Mouse (Mus musculus): Measurements from ENCODE around the gene Usp40. TPM values are rescaled to one million over a fixed set of nuclear protein-coding genes. Genes with fewer than 3 reads are reported as not detected.

The Usp40 gene
- polyA plus RNA-seq, 1 experiment from 2014 or later, result 17.9 TPM

DNA sequence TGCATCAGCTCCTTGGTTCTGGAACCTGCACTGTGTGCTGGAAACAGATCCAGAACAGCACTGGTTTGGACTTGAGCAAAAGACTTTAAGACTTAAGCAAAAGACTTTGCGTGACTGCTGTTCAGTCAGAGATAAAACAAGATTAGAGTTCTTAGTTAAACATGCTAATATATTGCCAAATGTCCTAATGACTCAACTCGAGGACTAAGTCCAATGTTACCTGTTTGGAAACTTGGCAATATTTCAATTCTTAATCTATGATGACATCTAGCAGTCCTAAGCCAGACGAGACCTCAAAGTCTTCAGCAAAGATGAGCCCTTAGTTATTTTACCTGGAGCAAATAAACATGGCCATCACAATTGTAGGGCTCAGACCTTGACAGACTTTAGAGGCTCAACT, 5.4 kb upstream of the Usp40 start:
- WGBS, result 72% methylated on average over 3 of the region's 3 CpGs
- Histone ChIP-seq H3K27ac (ENCODE audit: low read depth, low read length) (no peak overlapping the region), H3K36me3 (ENCODE audit: control insufficient read depth, insufficient read depth, low read length) (no peaks in the 10 kb centered on the region), H3K27me3 (replicated peaks; ENCODE audit: control insufficient read depth, insufficient read depth, low read length) (no peaks in the 10 kb centered on the region), H3K4me3 (ENCODE audit: low read depth, low read length) (no peak overlapping the region), H3K4me2 (no peak overlapping the region), H3K9me3 (ENCODE audit: control insufficient read depth, low read length) (no peaks in the 10 kb centered on the region), H3K9ac (ENCODE audit: low read depth, low read length) (no peak overlapping the region), H3K4me1 (replicated peaks; ENCODE audit: control insufficient read depth, insufficient read depth, low read length) (no peaks in the 10 kb centered on the region)
- no peak for ATAC-seq (replicated peaks; ENCODE audit: low FRiP score)
- no peak for DNase-seq (ENCODE audit: low spot score)

DNA sequence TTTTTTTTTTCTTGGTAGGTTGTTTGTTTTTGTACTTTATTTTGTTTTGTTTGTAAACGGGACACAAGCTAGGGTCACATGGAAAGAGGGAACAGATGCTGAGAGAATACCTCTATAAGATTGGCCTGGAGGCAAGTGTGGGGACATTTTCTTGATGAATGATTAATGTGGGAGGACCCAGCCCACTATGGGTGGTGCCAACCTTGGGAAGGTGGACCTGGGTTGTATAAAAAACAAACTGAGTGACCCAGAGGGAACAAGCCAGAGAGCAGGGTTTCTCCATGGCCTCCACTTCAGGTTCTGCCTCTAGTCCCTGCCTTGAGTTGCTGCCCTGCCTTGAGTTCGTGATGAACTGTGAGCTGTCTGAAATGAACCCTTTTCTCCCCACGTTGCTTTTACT, 1.2 kb upstream of the Usp40 start:
- no peak overlapping the region for H3K9ac ChIP-seq (ENCODE audit: low read depth, low read length)
- H3K36me3 ChIP-seq (ENCODE audit: control insufficient read depth, insufficient read depth, low read length), result no peaks in the 10 kb centered on the region
- 58% methylated on average over 3 of the region's 3 CpGs for WGBS
- H3K4me3 ChIP-seq (ENCODE audit: low read depth, low read length), result no peak overlapping the region
- ATAC-seq (replicated peaks; ENCODE audit: low FRiP score) (no peak), DNase-seq (ENCODE audit: low spot score) (no peak)
- no peaks in the 10 kb centered on the region for H3K27me3 ChIP-seq (replicated peaks; ENCODE audit: control insufficient read depth, insufficient read depth, low read length)
- H3K4me1 ChIP-seq (replicated peaks; ENCODE audit: control insufficient read depth, insufficient read depth, low read length), result no peaks in the 10 kb centered on the region
- H3K4me2 ChIP-seq, result no peak overlapping the region
- no peaks in the 10 kb centered on the region for H3K9me3 ChIP-seq (ENCODE audit: control insufficient read depth, low read length)
- no peak overlapping the region for H3K27ac ChIP-seq (ENCODE audit: low read depth, low read length)

DNA sequence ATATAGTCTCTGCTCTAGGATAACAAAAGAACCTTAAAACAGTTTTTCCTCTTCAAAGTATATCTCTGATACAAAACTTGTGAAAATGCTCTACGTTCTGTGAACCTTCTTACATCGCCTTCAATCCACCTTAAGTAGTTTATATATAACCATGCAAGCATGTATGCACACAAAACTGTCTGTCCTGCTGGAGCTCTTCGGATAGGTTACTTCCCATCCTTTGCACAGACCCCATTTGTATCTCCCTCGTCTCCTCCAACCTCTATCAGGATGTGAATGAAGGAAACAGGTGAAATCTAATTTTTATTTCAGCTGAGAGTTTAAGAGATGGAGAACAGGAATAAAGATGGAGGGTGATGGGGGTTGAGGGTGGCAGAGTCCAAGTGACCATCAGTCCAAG, 384 bp upstream of the Usp40 start:
- 46% methylated on average over 4 of the region's 4 CpGs for WGBS
- no peak for DNase-seq (ENCODE audit: low spot score)
- no peaks in the 10 kb centered on the region for H3K36me3 ChIP-seq (ENCODE audit: control insufficient read depth, insufficient read depth, low read length)
- H3K27ac ChIP-seq (ENCODE audit: low read depth, low read length), result no peak overlapping the region
- no peak for ATAC-seq (replicated peaks; ENCODE audit: low FRiP score)
- H3K4me2 ChIP-seq, result peak overlapping the region; percentile 74
- H3K9ac ChIP-seq (ENCODE audit: low read depth, low read length), result peak overlapping the region; percentile 76; the same call in 1 of the 2 replicates
- H3K4me1 ChIP-seq (replicated peaks; ENCODE audit: control insufficient read depth, insufficient read depth, low read length), result no peaks in the 10 kb centered on the region
- H3K27me3 ChIP-seq (replicated peaks; ENCODE audit: control insufficient read depth, insufficient read depth, low read length), result no peaks in the 10 kb centered on the region
- peak overlapping the region; percentile 74 for H3K4me3 ChIP-seq (ENCODE audit: low read depth, low read length)
- H3K9me3 ChIP-seq (ENCODE audit: control insufficient read depth, low read length), result no peaks in the 10 kb centered on the region

DNA sequence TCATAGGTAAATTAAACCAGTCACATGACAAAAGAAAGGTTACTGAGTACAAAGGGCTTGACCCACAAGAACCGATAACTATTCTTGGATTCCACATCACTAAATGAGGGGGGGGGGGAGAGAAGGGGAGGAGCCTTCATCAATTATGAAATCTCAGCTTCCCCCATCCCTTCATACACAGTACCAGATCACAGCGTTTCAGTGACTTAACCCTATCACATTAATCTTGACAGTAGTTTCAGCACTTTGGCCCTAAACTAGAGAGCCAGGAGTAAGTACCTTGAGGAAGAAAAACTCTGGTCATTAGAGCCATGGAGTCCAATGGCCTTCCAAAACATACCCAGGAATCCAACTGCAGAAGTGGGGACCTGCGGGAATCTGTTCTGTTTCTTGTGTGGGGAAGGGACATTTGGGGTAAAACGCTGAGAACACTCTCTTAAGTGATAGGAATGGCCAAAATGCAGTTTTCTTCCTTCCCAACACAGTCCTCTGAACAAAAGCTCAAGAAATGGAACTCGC, 600 bp downstream of the Usp40 start:
- H3K36me3 ChIP-seq (ENCODE audit: control insufficient read depth, insufficient read depth, low read length), result no peaks in the 10 kb centered on the region
- peak overlapping the region; percentile 74 for H3K4me2 ChIP-seq
- H3K9ac ChIP-seq (ENCODE audit: low read depth, low read length), result peak overlapping the region; percentile 76
- no peak for DNase-seq (ENCODE audit: low spot score)
- no peaks in the 10 kb centered on the region for H3K9me3 ChIP-seq (ENCODE audit: control insufficient read depth, low read length)
- peak overlapping the region; percentile 74 for H3K4me3 ChIP-seq (ENCODE audit: low read depth, low read length)
- H3K4me1 ChIP-seq (replicated peaks; ENCODE audit: control insufficient read depth, insufficient read depth, low read length), result no peaks in the 10 kb centered on the region
- H3K27me3 ChIP-seq (replicated peaks; ENCODE audit: control insufficient read depth, insufficient read depth, low read length), result no peaks in the 10 kb centered on the region
- peak; percentile 48; the same call in 1 of the 2 replicates for ATAC-seq (replicated peaks; ENCODE audit: low FRiP score)
- H3K27ac ChIP-seq (ENCODE audit: low read depth, low read length), result peak overlapping the region; percentile 40
- WGBS, result 11% methylated on average over 5 of the region's 5 CpGs

DNA sequence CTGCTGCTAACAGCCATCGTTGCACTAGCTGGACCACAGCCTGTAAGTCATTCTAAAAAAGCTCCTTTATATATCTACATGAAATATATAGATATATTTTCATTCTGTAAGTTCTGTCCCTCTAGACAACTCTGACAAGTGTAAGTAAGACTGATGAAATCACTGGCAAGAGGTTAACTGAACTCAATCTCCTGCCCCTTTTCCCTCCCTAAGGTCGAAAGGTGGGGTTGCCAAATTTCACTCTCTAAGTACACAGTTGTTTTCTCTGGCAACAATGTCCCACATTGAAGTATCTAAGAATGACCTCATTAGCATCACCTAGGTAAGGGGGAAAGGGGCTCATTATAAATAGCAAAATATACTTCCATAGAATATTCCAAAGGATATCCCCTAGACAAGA, 15.6 kb downstream of the Usp40 start:
- 88% methylated on average over 2 of the region's 2 CpGs for WGBS
- no peak overlapping the region for H3K9ac ChIP-seq (ENCODE audit: low read depth, low read length)
- ATAC-seq (replicated peaks; ENCODE audit: low FRiP score) (no peak), DNase-seq (ENCODE audit: low spot score) (no peak)
- no peaks in the 10 kb centered on the region for H3K9me3 ChIP-seq (ENCODE audit: control insufficient read depth, low read length)
- no peaks in the 10 kb centered on the region for H3K4me1 ChIP-seq (replicated peaks; ENCODE audit: control insufficient read depth, insufficient read depth, low read length)
- H3K27me3 ChIP-seq (replicated peaks; ENCODE audit: control insufficient read depth, insufficient read depth, low read length), result no peaks in the 10 kb centered on the region
- peaks cover 28% of the 10 kb centered on the region for H3K36me3 ChIP-seq (ENCODE audit: control insufficient read depth, insufficient read depth, low read length)
- no peak overlapping the region for H3K4me2 ChIP-seq
- no peak overlapping the region for H3K4me3 ChIP-seq (ENCODE audit: low read depth, low read length)
- H3K27ac ChIP-seq (ENCODE audit: low read depth, low read length), result no peak overlapping the region

DNA sequence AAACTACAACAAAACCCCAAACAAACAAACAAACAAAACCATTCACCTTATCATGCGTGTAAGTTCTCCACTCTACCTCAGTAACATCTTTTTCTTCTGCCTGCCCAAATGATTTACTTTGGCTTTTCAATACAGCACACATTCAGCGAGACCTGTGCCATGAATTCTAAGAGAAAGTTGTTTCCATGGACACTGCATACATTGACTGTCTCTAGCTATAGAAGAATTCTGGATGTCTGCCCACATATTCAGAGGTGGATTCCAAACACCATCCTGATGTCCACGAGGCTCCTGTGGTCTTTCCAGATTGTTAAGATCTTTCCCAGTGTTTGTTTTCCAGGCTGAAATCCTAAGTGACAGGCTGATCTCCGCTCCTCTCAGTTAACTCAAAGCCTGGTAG, 26.1 kb downstream of the Usp40 start:
- no peak overlapping the region for H3K4me3 ChIP-seq (ENCODE audit: low read depth, low read length)
- H3K9me3 ChIP-seq (ENCODE audit: control insufficient read depth, low read length), result no peaks in the 10 kb centered on the region
- no peak overlapping the region for H3K4me2 ChIP-seq
- WGBS, result 87% methylated on average over 4 of the region's 4 CpGs
- no peaks in the 10 kb centered on the region for H3K4me1 ChIP-seq (replicated peaks; ENCODE audit: control insufficient read depth, insufficient read depth, low read length)
- DNase-seq (ENCODE audit: low spot score) (no peak), ATAC-seq (replicated peaks; ENCODE audit: low FRiP score) (no peak)
- H3K9ac ChIP-seq (ENCODE audit: low read depth, low read length), result no peak overlapping the region
- no peak overlapping the region for H3K27ac ChIP-seq (ENCODE audit: low read depth, low read length)
- no peaks in the 10 kb centered on the region for H3K27me3 ChIP-seq (replicated peaks; ENCODE audit: control insufficient read depth, insufficient read depth, low read length)
- H3K36me3 ChIP-seq (ENCODE audit: control insufficient read depth, insufficient read depth, low read length), result peaks cover 29% of the 10 kb centered on the region

DNA sequence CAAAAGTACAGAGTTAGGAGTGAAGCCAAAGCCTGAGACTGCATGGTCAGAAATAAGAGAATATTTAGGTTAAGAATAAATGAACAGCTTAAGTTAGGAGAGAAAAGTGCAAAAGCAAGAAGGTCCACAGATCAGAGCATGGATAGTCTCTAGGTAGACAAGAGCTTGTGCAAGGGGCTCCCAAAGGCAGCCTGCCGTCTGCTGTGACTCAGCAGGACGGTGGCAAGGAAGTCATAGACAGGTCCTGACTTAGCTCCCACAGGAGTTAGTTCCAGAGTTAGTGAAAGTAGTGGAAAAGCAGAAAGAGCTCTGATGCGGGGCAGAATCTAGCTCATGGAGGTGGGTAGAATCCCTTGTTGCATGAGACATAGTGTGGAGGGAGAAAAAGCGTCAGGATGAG, 38.0 kb downstream of the Usp40 start:
- WGBS, result 70% methylated on average over 4 of the region's 4 CpGs
- H3K9ac ChIP-seq (ENCODE audit: low read depth, low read length), result no peak overlapping the region
- H3K4me2 ChIP-seq, result no peak overlapping the region
- no peak for ATAC-seq (replicated peaks; ENCODE audit: low FRiP score)
- H3K4me3 ChIP-seq (ENCODE audit: low read depth, low read length), result no peak overlapping the region
- H3K27me3 ChIP-seq (replicated peaks; ENCODE audit: control insufficient read depth, insufficient read depth, low read length), result no peaks in the 10 kb centered on the region
- H3K27ac ChIP-seq (ENCODE audit: low read depth, low read length), result no peak overlapping the region
- H3K9me3 ChIP-seq (ENCODE audit: control insufficient read depth, low read length), result no peaks in the 10 kb centered on the region
- no peak for DNase-seq (ENCODE audit: low spot score)
- H3K4me1 ChIP-seq (replicated peaks; ENCODE audit: control insufficient read depth, insufficient read depth, low read length), result 0 out of 2 replicates have a peak, but pooled peaks cover 3% of the 10 kb centered on the region
- peaks cover 4% of the 10 kb centered on the region; the same call in 1 of the 2 replicates for H3K36me3 ChIP-seq (ENCODE audit: control insufficient read depth, insufficient read depth, low read length)

DNA sequence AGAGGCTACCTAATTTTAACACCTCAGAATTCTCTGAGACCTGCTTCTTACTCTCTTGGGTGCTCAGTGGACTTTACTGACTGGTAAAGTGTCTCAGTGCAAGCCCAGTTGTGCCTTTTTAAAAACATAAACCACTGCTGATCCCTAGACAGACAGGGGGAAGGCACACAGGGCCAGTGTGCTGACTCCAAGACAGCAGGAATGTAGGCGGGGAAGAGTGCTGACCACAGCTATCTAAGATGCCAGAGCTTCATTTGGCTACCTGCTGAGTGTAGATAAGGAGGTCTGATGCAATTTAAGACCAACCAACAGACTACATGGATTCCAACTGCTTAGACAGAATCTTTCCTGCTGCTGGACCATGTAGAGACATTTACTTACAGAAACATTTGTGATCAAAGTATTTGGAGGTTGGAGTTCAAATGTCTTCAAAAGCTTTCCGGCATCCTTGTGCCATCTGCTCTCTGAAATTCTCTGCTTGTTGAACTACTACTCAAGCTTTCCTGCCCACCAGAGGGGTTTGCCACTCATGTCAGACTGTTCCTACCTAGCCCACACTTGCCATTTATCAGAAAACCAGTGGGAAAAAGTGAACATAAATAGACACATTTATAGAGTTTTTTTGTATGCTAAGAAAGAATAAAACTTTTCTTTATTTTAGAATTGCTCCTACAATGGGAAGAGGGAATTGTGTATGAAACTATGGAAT, 46.7 kb downstream of the Usp40 start:
- Histone ChIP-seq H3K9me3 (ENCODE audit: control insufficient read depth, low read length) (no peaks in the 10 kb centered on the region), H3K4me2 (peak overlapping the region; percentile 52), H3K27ac (ENCODE audit: low read depth, low read length) (peak overlapping the region; percentile 96), H3K4me3 (ENCODE audit: low read depth, low read length) (no peak overlapping the region), H3K4me1 (replicated peaks; ENCODE audit: control insufficient read depth, insufficient read depth, low read length) (peaks cover 17% of the 10 kb centered on the region), H3K27me3 (replicated peaks; ENCODE audit: control insufficient read depth, insufficient read depth, low read length) (no peaks in the 10 kb centered on the region), H3K36me3 (ENCODE audit: control insufficient read depth, insufficient read depth, low read length) (peaks cover 11% of the 10 kb centered on the region), H3K9ac (ENCODE audit: low read depth, low read length) (peak overlapping the region; percentile 42; the same call in 1 of the 2 replicates)
- DNase-seq (ENCODE audit: low spot score), result peak; percentile 50
- WGBS, result 33% methylated on average over 2 of the region's 2 CpGs
- peak; percentile 98 for ATAC-seq (replicated peaks; ENCODE audit: low FRiP score)

DNA sequence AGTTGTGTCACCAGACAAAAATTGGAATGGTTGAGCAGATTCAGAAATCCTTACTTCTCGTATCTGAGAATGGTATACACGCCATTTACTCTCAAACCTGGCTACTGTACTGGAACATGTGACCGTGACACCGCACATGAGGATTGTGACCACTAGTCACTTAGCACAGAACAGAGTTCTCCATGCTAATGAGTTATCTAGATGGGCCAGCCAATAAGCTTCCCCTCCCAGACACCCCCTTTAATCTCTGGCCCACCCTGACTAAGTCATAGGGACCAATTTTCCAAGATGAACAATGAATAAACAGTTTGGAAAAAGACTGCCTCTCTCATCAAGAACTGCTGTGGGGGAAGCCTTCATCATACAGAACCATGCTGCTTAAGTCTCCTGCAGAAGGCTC, 47.6 kb downstream of the Usp40 start:
- H3K9ac ChIP-seq (ENCODE audit: low read depth, low read length), result peak overlapping the region; percentile 42; the same call in 1 of the 2 replicates
- peak overlapping the region; percentile 52 for H3K4me2 ChIP-seq
- H3K27me3 ChIP-seq (replicated peaks; ENCODE audit: control insufficient read depth, insufficient read depth, low read length), result no peaks in the 10 kb centered on the region

More for the DNA sequence above, 47.6 kb downstream of the Usp40 start:
- no peaks in the 10 kb centered on the region for H3K9me3 ChIP-seq (ENCODE audit: control insufficient read depth, low read length)
- DNase-seq (ENCODE audit: low spot score) (no peak), ATAC-seq (replicated peaks; ENCODE audit: low FRiP score) (peak; percentile 28; the same call in 1 of the 2 replicates)
- no peak overlapping the region for H3K4me3 ChIP-seq (ENCODE audit: low read depth, low read length)
- peaks cover 17% of the 10 kb centered on the region for H3K4me1 ChIP-seq (replicated peaks; ENCODE audit: control insufficient read depth, insufficient read depth, low read length)
- 61% methylated on average over 4 of the region's 4 CpGs for WGBS
- H3K36me3 ChIP-seq (ENCODE audit: control insufficient read depth, insufficient read depth, low read length), result peaks cover 13% of the 10 kb centered on the region
- H3K27ac ChIP-seq (ENCODE audit: low read depth, low read length), result peak overlapping the region; percentile 96
